Mouse (Mus musculus): ENCODE data around the gene Snrpd2. TPM values are rescaled to one million over a fixed set of nuclear protein-coding genes. Genes with fewer than 3 reads are reported as not detected.
"Not testable (repeated sequence)": the region's sequence is repeated elsewhere in the genome, so short reads cannot be mapped to it uniquely, and the experiment has no call there.

Snrpd2 gene
- total RNA-seq, 2 experiments from 2014 or later, result 60.8 to 61.3 TPM

- DNase-seq, result peak; percentile 99
Observed at GRCm38 (mm10) chr7:19148875-19149541, 514 bp upstream of the Snrpd2 start, which contains the start of gene Qpctl. Gene Qpctl, minus strand, starts transcription at chr7:19149291.

GRCm38 (mm10) chr7:19151121-19151520 lies 1.6 kb downstream of the Snrpd2 start:
- not testable (repeated sequence) for DNase-seq

GRCm38 (mm10) chr7:19154796-19155195 lies 5.3 kb downstream of the Snrpd2 start:
- DNase-seq, result no peak

- no peak for DNase-seq
Observed at GRCm38 (mm10) chr7:19155825-19156475, 6.4 kb downstream of the Snrpd2 start.

- peak; percentile 89 to 93 for DNase-seq
Observed at GRCm38 (mm10) chr7:19157160-19157800, 7.8 kb downstream of the Snrpd2 start.

GRCm38 (mm10) chr7:19158601-19159000 lies 9.1 kb downstream of the Snrpd2 start:
- DNase-seq, result no peak

GRCm38 (mm10) chr7:19159411-19159810 lies 9.9 kb downstream of the Snrpd2 start:
- no peak for DNase-seq

GRCm38 (mm10) chr7:19160115-19160514 lies 10.6 kb downstream of the Snrpd2 start:
- no peak for DNase-seq

- no peak for DNase-seq
Observed at GRCm38 (mm10) chr7:19162928-19163327, 13.4 kb downstream of the Snrpd2 start.

- DNase-seq, result no peak
Observed at GRCm38 (mm10) chr7:19163752-19164151, 14.2 kb downstream of the Snrpd2 start.

- no peak for DNase-seq
Observed at GRCm38 (mm10) chr7:19164189-19164588, 14.7 kb downstream of the Snrpd2 start.

GRCm38 (mm10) chr7:19164978-19165377 lies 15.5 kb downstream of the Snrpd2 start:
- no peak for DNase-seq

- peak; percentile 59 for DNase-seq
Observed at GRCm38 (mm10) chr7:19165656-19166423, 16.3 kb downstream of the Snrpd2 start, which contains the start of gene Gipr. Gene Gipr, minus strand, starts transcription at chr7:19166127.

- no peak for DNase-seq
Observed at GRCm38 (mm10) chr7:19166990-19167389, 17.5 kb downstream of the Snrpd2 start.

GRCm38 (mm10) chr7:19169506-19169905 lies 20.0 kb downstream of the Snrpd2 start:
- DNase-seq, result no peak

GRCm38 (mm10) chr7:19170142-19170541 lies 20.6 kb downstream of the Snrpd2 start:
- peak; percentile 50 to 73 for DNase-seq

- no peak for DNase-seq
Observed at GRCm38 (mm10) chr7:19171831-19172230, 22.3 kb downstream of the Snrpd2 start.

- peak; percentile 81 to 92 for DNase-seq
Observed at GRCm38 (mm10) chr7:19172874-19173273, 23.4 kb downstream of the Snrpd2 start.

- DNase-seq, result no peak
Observed at GRCm38 (mm10) chr7:19175708-19176515, 26.4 kb downstream of the Snrpd2 start, which contains the start of gene Eml2. Gene Eml2, plus strand, starts transcription at chr7:19176421.

- no peak for DNase-seq
Observed at GRCm38 (mm10) chr7:19176516-19176947, 27.0 kb downstream of the Snrpd2 start.

- DNase-seq, result no peak
Observed at GRCm38 (mm10) chr7:19177216-19177615, 27.7 kb downstream of the Snrpd2 start.
